Mouse (Mus musculus) neural tube, embryonic 15.5 days (tissue): ENCODE results near the gene Tcte2. TPM values are rescaled to one million over a fixed set of nuclear protein-coding genes. Genes with fewer than 3 reads are reported as not detected.

Experiments
- ATAC-seq: fragments of 200-750 bp; cut with Nextera tagmentation; 2 replicates; pipeline ENCODE4 v1.8.0; 2017; ENCODE audit warnings: mild to moderate bottlenecking, moderate TSS enrichment, moderate library complexity; ENCODE audit not compliant: low FRiP score
- H3K27ac ChIP-seq: fragments of 300-500 bp; sonication (generic); replicated peaks from 2 replicates; pipeline ENCODE4 v1.5.1; 2015; ENCODE audit warnings: mild to moderate bottlenecking, inconsistent platforms
- H3K27me3 ChIP-seq: fragments of 300-500 bp; sonication (generic); replicated peaks from 2 replicates; pipeline ENCODE4 v1.6.1; 2015; ENCODE audit warnings: inconsistent platforms
- H3K36me3 ChIP-seq: fragments of 300-500 bp; sonication (generic); 2 replicates; pipeline ENCODE4 v1.6.1; 2015; ENCODE audit warnings: inconsistent platforms
- H3K4me1 ChIP-seq: fragments of 300-500 bp; sonication (generic); 2 replicates; pipeline ENCODE4 v1.6.1; 2015; ENCODE audit warnings: inconsistent platforms
- H3K4me2 ChIP-seq: fragments of 300-500 bp; sonication (generic); 2 replicates; pipeline ENCODE4 v1.6.1; 2015; ENCODE audit warnings: inconsistent platforms, mild to moderate bottlenecking, moderate library complexity
- H3K4me3 ChIP-seq: fragments of 300-500 bp; sonication (generic); replicated peaks from 2 replicates; pipeline ENCODE4 v1.5.1; 2015; ENCODE audit warnings: mild to moderate bottlenecking, inconsistent platforms
- H3K9ac ChIP-seq: fragments of 300-500 bp; sonication (generic); replicated peaks from 2 replicates; pipeline ENCODE4 v1.6.1; 2015; ENCODE audit warnings: mild to moderate bottlenecking, inconsistent platforms
- H3K9me3 ChIP-seq: fragments of 300-500 bp; sonication (generic); replicated peaks from 2 replicates; pipeline ENCODE4 v1.6.1; 2016; ENCODE audit warnings: inconsistent platforms
- WGBS: fragments of 180-500 bp; shearing (Covaris S2); methylation state at CpG from one replicate; pipeline ENCODE4 v1.1.7; 2015; ENCODE audit warnings: mixed read lengths; 5-methylcytosine and 5-hydroxymethylcytosine counted together
- polyA plus RNA-seq: library from polyadenylated mRNA; unstranded; fragments of >200 nt; fragmentation: Nextera tagmentation; extraction: Ambion mirVana; gene quantifications from 2 replicates; pipeline ENCODE4 v1.2.1, GENCODE M21; 2015

The Tcte2 gene
- polyA plus RNA-seq, 1 experiment from 2014 or later = 20.3 TPM

DNA sequence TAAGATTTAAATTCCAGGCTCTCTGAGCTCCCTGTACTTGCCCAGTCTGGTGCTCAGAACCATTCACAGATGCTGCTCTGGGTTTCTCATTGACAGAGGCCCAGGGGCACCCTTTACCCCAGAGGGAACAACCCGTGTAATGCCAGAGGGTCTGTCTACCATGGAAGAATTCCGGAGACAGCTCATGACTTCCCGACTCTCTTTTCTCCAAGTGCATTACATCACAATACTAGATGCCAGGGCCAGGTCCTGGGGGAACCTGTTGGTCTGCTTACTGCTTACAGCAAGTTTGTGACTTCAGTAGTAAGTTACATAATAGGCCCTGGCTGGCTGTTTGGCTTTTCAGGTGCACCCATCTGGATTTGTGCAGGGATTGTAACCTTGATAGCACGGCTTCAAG lies 47.0 kb downstream of the Tcte2 start:
- no peak overlapping the region for H3K4me3 ChIP-seq
- 71% methylated on average over 4 of the region's 4 CpGs for WGBS
- no peaks in the 10 kb centered on the region for H3K27me3 ChIP-seq
- no peak overlapping the region for H3K4me2 ChIP-seq
- no peaks in the 10 kb centered on the region for H3K4me1 ChIP-seq
- no peaks in the 10 kb centered on the region for H3K9me3 ChIP-seq
- H3K36me3 ChIP-seq = no peaks in the 10 kb centered on the region
- ATAC-seq = no peak
- no peak overlapping the region for H3K9ac ChIP-seq
- no peak overlapping the region for H3K27ac ChIP-seq

- Histone ChIP-seq H3K36me3 (no peaks in the 10 kb centered on the region), H3K4me2 (no peak overlapping the region), H3K27me3 (no peaks in the 10 kb centered on the region), H3K4me1 (no peaks in the 10 kb centered on the region), H3K27ac (no peak overlapping the region), H3K9me3 (no peaks in the 10 kb centered on the region), H3K9ac (no peak overlapping the region), H3K4me3 (no peak overlapping the region)
- 89% methylated on average over 4 of the region's 4 CpGs for WGBS
- ATAC-seq = no peak
Observed at GRCm38 (mm10) chr17:13714128-13714527, 47.5 kb downstream of the Tcte2 start.

GRCm38 (mm10) chr17:13712518-13712917 lies 49.1 kb downstream of the Tcte2 start:
- Histone ChIP-seq H3K27ac (no peak overlapping the region), H3K36me3 (no peaks in the 10 kb centered on the region), H3K9ac (no peak overlapping the region), H3K9me3 (no peaks in the 10 kb centered on the region), H3K4me2 (no peak overlapping the region), H3K27me3 (no peaks in the 10 kb centered on the region), H3K4me3 (no peak overlapping the region), H3K4me1 (no peaks in the 10 kb centered on the region)
- 86% methylated on average over 3 of the region's 3 CpGs for WGBS
- ATAC-seq = no peak

GRCm38 (mm10) chr17:13712116-13712515 lies 49.5 kb downstream of the Tcte2 start:
- peak; percentile 14; the same call in 1 of the 2 replicates for ATAC-seq
- Histone ChIP-seq H3K9me3 (no peaks in the 10 kb centered on the region), H3K27ac (no peak overlapping the region), H3K27me3 (no peaks in the 10 kb centered on the region), H3K36me3 (no peaks in the 10 kb centered on the region), H3K4me1 (no peaks in the 10 kb centered on the region), H3K9ac (no peak overlapping the region), H3K4me2 (no peak overlapping the region), H3K4me3 (no peak overlapping the region)
- WGBS = 75% methylated on average over 6 of the region's 6 CpGs

DNA sequence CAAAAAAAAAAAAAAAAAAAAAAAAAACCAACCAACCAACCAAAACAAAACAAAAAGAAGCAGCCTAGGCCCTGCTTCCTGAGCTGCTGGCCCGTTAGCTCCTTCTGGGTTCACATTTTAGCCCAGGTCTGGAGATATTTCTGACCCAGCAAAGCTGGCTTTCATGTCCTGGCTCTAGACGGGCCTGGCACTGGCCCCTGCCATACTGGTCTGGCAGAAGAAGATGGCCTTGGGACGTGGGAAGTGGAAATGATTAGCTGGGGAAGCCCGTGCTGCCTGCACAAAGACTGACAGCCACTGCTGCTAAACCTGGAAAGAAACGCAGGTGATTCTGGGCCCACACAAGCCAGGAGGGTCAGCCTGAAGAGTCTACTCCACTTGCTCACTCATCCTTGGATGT lies 50.5 kb downstream of the Tcte2 start:
- H3K4me1 ChIP-seq = no peaks in the 10 kb centered on the region
- no peak overlapping the region for H3K27ac ChIP-seq
- WGBS = 75% methylated on average over 5 of the region's 5 CpGs
- no peaks in the 10 kb centered on the region for H3K9me3 ChIP-seq
- ATAC-seq = no peak
- no peaks in the 10 kb centered on the region for H3K27me3 ChIP-seq
- no peak overlapping the region for H3K9ac ChIP-seq
- no peak overlapping the region for H3K4me2 ChIP-seq
- no peak overlapping the region for H3K4me3 ChIP-seq
- no peaks in the 10 kb centered on the region for H3K36me3 ChIP-seq

DNA sequence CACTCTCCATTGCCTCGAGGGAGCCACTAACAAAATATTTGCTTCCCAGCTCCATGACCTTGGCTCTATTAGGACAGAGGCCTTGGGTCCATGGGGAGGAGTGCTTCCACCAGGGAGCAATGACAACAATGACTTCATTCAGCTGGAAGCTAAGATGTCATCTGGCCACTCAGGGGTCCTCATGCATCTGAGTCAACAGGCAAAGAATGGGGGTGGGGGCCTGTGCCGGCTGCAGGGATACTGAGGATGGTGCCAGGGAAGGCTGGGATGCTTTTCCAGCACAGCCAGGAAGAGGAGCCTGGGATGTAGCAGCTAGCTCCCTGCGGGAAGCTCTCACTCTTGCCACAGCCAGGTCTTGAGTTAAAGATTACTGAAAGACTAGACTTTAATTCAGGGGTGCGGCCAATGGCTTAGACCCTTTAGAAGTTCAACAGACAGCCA lies 56.1 kb downstream of the Tcte2 start:
- H3K9ac ChIP-seq = no peak overlapping the region
- H3K9me3 ChIP-seq = no peaks in the 10 kb centered on the region
- H3K4me3 ChIP-seq = no peak overlapping the region
- no peak for ATAC-seq
- H3K27me3 ChIP-seq = no peaks in the 10 kb centered on the region
- no peaks in the 10 kb centered on the region for H3K36me3 ChIP-seq
- no peak overlapping the region for H3K27ac ChIP-seq
- no peak overlapping the region for H3K4me2 ChIP-seq
- H3K4me1 ChIP-seq = peaks cover 6% of the 10 kb centered on the region
- 44% methylated on average over 4 of the region's 4 CpGs for WGBS

DNA sequence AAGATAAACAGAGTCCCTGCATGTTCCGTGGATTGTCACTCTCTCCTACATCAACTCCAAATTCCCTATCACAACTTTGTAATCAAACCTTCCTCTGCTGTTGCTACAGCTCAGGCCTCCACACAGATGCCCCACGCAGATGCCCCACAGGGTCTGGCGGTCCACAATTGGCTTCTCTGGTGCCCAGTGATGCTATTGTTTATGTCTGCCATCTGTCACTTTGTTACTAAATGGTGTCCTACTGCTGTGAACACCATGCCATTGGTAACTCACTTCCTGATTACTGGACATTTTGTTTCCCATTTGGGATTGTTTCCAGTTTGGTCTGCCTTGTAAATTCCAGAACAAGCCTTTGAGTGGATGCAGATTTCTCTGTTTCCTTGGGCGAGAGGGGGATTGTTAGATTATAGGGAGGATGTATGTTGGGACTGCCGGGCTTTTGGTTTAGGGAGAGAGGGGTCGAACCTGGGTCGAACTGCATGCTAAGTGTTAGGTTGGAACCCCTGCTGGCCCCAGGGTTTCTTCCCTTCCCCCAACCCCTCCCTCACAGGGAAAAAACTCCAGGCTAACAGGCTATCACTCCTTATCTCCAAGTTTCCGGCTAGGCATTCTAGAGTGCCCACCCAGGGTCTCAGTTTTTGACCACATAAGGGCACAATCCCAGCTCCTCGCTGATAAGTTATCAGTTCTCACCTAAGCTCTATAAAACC lies 57.9 kb downstream of the Tcte2 start:
- ATAC-seq = no peak
- no peaks in the 10 kb centered on the region for H3K36me3 ChIP-seq
- 0 out of 2 replicates have a peak overlapping the region, but pooled peaks have one; percentile 29 for H3K27ac ChIP-seq
- no peaks in the 10 kb centered on the region for H3K27me3 ChIP-seq
- H3K4me2 ChIP-seq = no peak overlapping the region
- WGBS = 38% methylated on average over 9 of the region's 9 CpGs
- no peak overlapping the region for H3K9ac ChIP-seq
- H3K4me1 ChIP-seq = peaks cover 16% of the 10 kb centered on the region
- H3K4me3 ChIP-seq = no peak overlapping the region
- H3K9me3 ChIP-seq = no peaks in the 10 kb centered on the region

- H3K27ac ChIP-seq = peak overlapping the region; percentile 68; the same call in 1 of the 2 replicates
- no peak overlapping the region for H3K9ac ChIP-seq
- ATAC-seq = peak; percentile 46; the same call in 1 of the 2 replicates
- WGBS = 14% methylated on average over 4 of the region's 4 CpGs
- no peak overlapping the region for H3K4me3 ChIP-seq
- no peaks in the 10 kb centered on the region for H3K36me3 ChIP-seq
- H3K4me2 ChIP-seq = no peak overlapping the region
- H3K27me3 ChIP-seq = no peaks in the 10 kb centered on the region
- no peaks in the 10 kb centered on the region for H3K9me3 ChIP-seq
- peaks cover 16% of the 10 kb centered on the region for H3K4me1 ChIP-seq
Observed at GRCm38 (mm10) chr17:13700131-13701016, 61.3 kb downstream of the Tcte2 start.

DNA sequence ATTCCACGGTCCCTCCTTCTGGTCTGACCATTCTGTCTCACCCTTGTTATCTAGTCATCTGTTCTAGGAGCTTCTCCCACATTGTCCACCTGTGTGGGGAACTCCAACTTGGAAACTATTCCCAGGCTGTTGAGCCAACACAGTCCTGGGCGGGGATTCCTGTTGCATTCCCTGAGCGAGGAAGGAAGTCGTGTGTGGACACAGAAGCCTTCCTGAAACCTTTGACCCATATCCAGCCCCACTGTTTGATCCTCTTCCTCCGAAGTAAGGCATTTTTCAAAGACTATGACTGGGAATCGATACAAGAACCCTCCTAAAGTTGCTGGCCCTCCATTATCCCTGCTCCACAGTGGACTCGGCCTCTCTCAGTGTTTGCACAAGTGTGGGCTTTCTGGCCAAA lies 61.9 kb downstream of the Tcte2 start:
- no peak overlapping the region for H3K4me2 ChIP-seq
- no peaks in the 10 kb centered on the region for H3K9me3 ChIP-seq
- H3K4me1 ChIP-seq = peaks cover 16% of the 10 kb centered on the region
- H3K9ac ChIP-seq = no peak overlapping the region
- no peak overlapping the region for H3K4me3 ChIP-seq
- no peaks in the 10 kb centered on the region for H3K36me3 ChIP-seq
- H3K27me3 ChIP-seq = no peaks in the 10 kb centered on the region
- peak overlapping the region; percentile 68; the same call in 1 of the 2 replicates for H3K27ac ChIP-seq
- 56% methylated on average over 7 of the region's 7 CpGs for WGBS
- ATAC-seq = no peak

- Histone ChIP-seq H3K4me3 (no peak overlapping the region), H3K4me2 (no peak overlapping the region), H3K9ac (no peak overlapping the region), H3K4me1 (peaks cover 16% of the 10 kb centered on the region), H3K27me3 (no peaks in the 10 kb centered on the region), H3K27ac (no peak overlapping the region), H3K36me3 (no peaks in the 10 kb centered on the region), H3K9me3 (no peaks in the 10 kb centered on the region)
- no peak for ATAC-seq
- WGBS = 90% methylated on average over 4 of the region's 4 CpGs
Observed at GRCm38 (mm10) chr17:13698194-13698593, 63.4 kb downstream of the Tcte2 start.

DNA sequence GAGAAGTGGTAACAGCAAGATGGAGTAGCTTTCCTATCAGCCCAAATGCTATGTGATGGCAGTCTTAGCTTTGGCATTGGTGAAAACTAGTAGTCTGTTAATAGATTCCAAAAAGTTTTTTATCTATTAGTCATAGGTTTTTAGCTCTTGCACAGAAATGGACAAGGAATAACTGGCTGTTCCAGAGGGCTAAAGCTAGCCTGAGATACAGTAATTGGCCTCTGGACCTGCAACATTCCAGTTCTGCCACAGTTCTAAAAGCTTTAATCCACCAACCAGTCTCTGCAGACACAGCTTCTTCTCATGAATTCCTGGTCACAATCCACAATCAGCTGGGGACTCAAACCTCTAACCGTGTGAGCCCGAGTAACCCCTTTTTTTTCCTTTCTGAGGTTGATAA lies 64.0 kb downstream of the Tcte2 start:
- no peak overlapping the region for H3K9ac ChIP-seq
- H3K36me3 ChIP-seq = no peaks in the 10 kb centered on the region
- WGBS = 86% methylated on average over 2 of the region's 2 CpGs
- no peak for ATAC-seq
- H3K9me3 ChIP-seq = no peaks in the 10 kb centered on the region
- no peak overlapping the region for H3K4me2 ChIP-seq
- no peaks in the 10 kb centered on the region for H3K27me3 ChIP-seq
- H3K4me1 ChIP-seq = peaks cover 16% of the 10 kb centered on the region
- H3K27ac ChIP-seq = no peak overlapping the region
- H3K4me3 ChIP-seq = no peak overlapping the region

DNA sequence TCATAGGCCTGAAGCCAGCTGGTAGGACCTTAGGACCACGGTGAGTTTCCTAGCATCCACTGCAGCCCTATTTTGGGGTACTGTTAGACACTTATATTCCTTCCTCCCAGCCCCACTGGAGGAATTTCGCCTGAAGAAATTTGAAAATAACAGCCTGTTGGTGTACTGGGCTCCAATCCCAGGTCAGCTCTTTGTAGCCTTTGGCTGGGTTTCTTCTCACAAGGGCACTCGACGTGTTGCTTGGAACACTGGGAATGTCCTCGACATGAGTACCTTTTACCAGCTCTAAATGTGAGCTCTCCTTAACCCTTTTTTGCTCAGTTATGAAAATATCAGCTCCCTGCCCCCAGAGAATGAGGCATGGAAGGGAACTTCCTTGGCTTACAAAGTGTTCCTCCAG lies 65.7 kb downstream of the Tcte2 start:
- no peak for ATAC-seq
- Histone ChIP-seq H3K9me3 (no peaks in the 10 kb centered on the region), H3K4me3 (no peak overlapping the region), H3K4me1 (peaks cover 14% of the 10 kb centered on the region), H3K36me3 (no peaks in the 10 kb centered on the region), H3K27me3 (no peaks in the 10 kb centered on the region), H3K4me2 (no peak overlapping the region), H3K27ac (no peak overlapping the region), H3K9ac (no peak overlapping the region)
- 81% methylated on average over 5 of the region's 5 CpGs for WGBS
